Mouse (Mus musculus) urinary bladder, postnatal 14 days (tissue): ENCODE results near the gene Rgs6.

Experiments used
- DNase-seq: peaks from one replicate; pipeline ENCODE4 v3.0.0; 2021; ENCODE audit warnings: low spot score

Rgs6 gene

GRCm38 (mm10) chr12:82649991-82650390 lies 61.9 kb downstream of the Rgs6 start:
- DNase-seq, result no peak

GRCm38 (mm10) chr12:82664598-82664997 lies 76.5 kb downstream of the Rgs6 start:
- peak; percentile 8 for DNase-seq

GRCm38 (mm10) chr12:82667441-82667840 lies 79.3 kb downstream of the Rgs6 start:
- no peak for DNase-seq

GRCm38 (mm10) chr12:82670201-82670737 lies 82.2 kb downstream of the Rgs6 start:
- DNase-seq, result peak; percentile 8

GRCm38 (mm10) chr12:82671591-82671990 lies 83.5 kb downstream of the Rgs6 start:
- no peak for DNase-seq

GRCm38 (mm10) chr12:82675137-82675536 lies 87.0 kb downstream of the Rgs6 start:
- DNase-seq, result no peak

- no peak for DNase-seq
Measured at GRCm38 (mm10) chr12:82687015-82687414, 98.9 kb downstream of the Rgs6 start.

- no peak for DNase-seq
Measured at GRCm38 (mm10) chr12:82698886-82699527, 110.9 kb downstream of the Rgs6 start.

GRCm38 (mm10) chr12:82699528-82699905 lies 111.4 kb downstream of the Rgs6 start:
- no peak for DNase-seq

GRCm38 (mm10) chr12:82700241-82700640 lies 112.1 kb downstream of the Rgs6 start:
- DNase-seq, result no peak

- DNase-seq, result peak; percentile 12
Measured at GRCm38 (mm10) chr12:82700840-82701239, 112.7 kb downstream of the Rgs6 start.

- no peak for DNase-seq
Measured at GRCm38 (mm10) chr12:82701359-82701758, 113.3 kb downstream of the Rgs6 start.

GRCm38 (mm10) chr12:82710376-82710775 lies 122.3 kb downstream of the Rgs6 start:
- DNase-seq, result no peak

- DNase-seq, result no peak
Measured at GRCm38 (mm10) chr12:82714284-82714683, 126.2 kb downstream of the Rgs6 start.

GRCm38 (mm10) chr12:82723017-82723540 lies 135.0 kb downstream of the Rgs6 start:
- DNase-seq, result no peak

GRCm38 (mm10) chr12:82726255-82726654 lies 138.2 kb downstream of the Rgs6 start:
- no peak for DNase-seq

- no peak for DNase-seq
Measured at GRCm38 (mm10) chr12:82731587-82731986, 143.5 kb downstream of the Rgs6 start.

- no peak for DNase-seq
Measured at GRCm38 (mm10) chr12:82742955-82743354, 154.9 kb downstream of the Rgs6 start.

- no peak for DNase-seq
Measured at GRCm38 (mm10) chr12:82744026-82744425, 155.9 kb downstream of the Rgs6 start.

GRCm38 (mm10) chr12:82744826-82745225 lies 156.7 kb downstream of the Rgs6 start:
- DNase-seq, result no peak

- DNase-seq, result no peak
Measured at GRCm38 (mm10) chr12:82747099-82747498, 159.0 kb downstream of the Rgs6 start.

- no peak for DNase-seq
Measured at GRCm38 (mm10) chr12:82751846-82752245, 163.8 kb downstream of the Rgs6 start.

- DNase-seq, result no peak
Measured at GRCm38 (mm10) chr12:82754501-82754900, 166.4 kb downstream of the Rgs6 start.

GRCm38 (mm10) chr12:82756756-82757155 lies 168.7 kb downstream of the Rgs6 start:
- no peak for DNase-seq
